ENCODE assay signal across 8 mouse cellular contexts in genomic region chr8:111741556-111741955, GRCm38 (mm10). TPM values are rescaled to one million over a fixed set of nuclear protein-coding genes. Genes with fewer than 3 reads are reported as not detected.
DNase-seq lines count a peak whose midpoint lies in the region; ATAC-seq lines count a peak whose summit lies in the region.

No protein-coding gene starts in this region.

- no peak overlapping the region for H3K9ac ChIP-seq in liver, embryonic 11.5 days (ENCODE audit: low read depth, low read length)

- no peaks in the 10 kb centered on the region for H3K9me3 ChIP-seq in liver, embryonic 11.5 days (ENCODE audit: control insufficient read depth, low read length)

- no peak overlapping the region for H3K4me3 ChIP-seq in liver, embryonic 11.5 days (ENCODE audit: low read depth, low read length)

- peak overlapping the region; percentile 82 for H3K4me2 ChIP-seq in liver, embryonic 11.5 days

- H3K36me3 ChIP-seq in liver, embryonic 11.5 days (ENCODE audit: control insufficient read depth, insufficient read depth, low read length) = no peaks in the 10 kb centered on the region

- peaks cover 37% of the 10 kb centered on the region for H3K4me1 ChIP-seq in liver, embryonic 11.5 days (replicated peaks; ENCODE audit: control insufficient read depth, insufficient read depth, low read length)

- peaks cover 35% of the 10 kb centered on the region for H3K27me3 ChIP-seq in liver, embryonic 11.5 days (replicated peaks; ENCODE audit: control insufficient read depth, insufficient read depth, low read length)

- H3K27ac ChIP-seq in liver, embryonic 11.5 days (ENCODE audit: low read depth, low read length) = no peak overlapping the region

- WGBS in liver, embryonic 11.5 days = 64% methylated on average over 6 of the region's 6 CpGs

- ATAC-seq in liver, embryonic 11.5 days (replicated peaks; ENCODE audit: low FRiP score) = no peak

- intact Hi-C loops in heart, postnatal 10 days (cut with DNase I) = no loop called here

- peak; percentile 27 for DNase-seq in cerebellum, adult 11 months
- no peak for DNase-seq in cerebellum, postnatal 10 days
- DNase-seq in 416B (ENCODE audit: low read depth) = peak; percentile 17
- DNase-seq in heart, postnatal 10 days = peak; percentile 24 to 38
- no peak for DNase-seq in liver, embryonic 11.5 days (ENCODE audit: low spot score)
- no peak for DNase-seq in yolk sac, embryonic 10.5 days (ENCODE audit: low spot score)
- DNase-seq in right cerebral cortex, postnatal 4 days = no peak
- no peak for DNase-seq in T-cell, adult 2 months (ENCODE audit: low spot score)

RNA-seq across cellular contexts. Expression of gene Bcar1, which starts 2.1 kb away (rescaled TPM):
- total RNA-seq in heart, postnatal 10 days (2021) = 10 to 100 TPM; 48.0 to 54.2 TPM
- polyA plus RNA-seq in liver, embryonic 11.5 days (2014; fragmentation: Nextera tagmentation; extraction: Ambion mirVana) = 26.1 and 27.8 TPM in 2 replicates

RNA-seq across cellular contexts. Expression of gene Ctrb1, which starts 50.7 kb away (rescaled TPM):
- total RNA-seq in heart, postnatal 10 days (2021) = under 1 TPM in 1 of 2 experiments, not detected in 1; 0.40 TPM
- polyA plus RNA-seq in liver, embryonic 11.5 days (2014; fragmentation: Nextera tagmentation; extraction: Ambion mirVana) = not detected in 2 replicates

Comparison
In these comparisons a context has a peak if more than half of its experiments do, and no peak if none do; other contexts are left out.
1. DNase-seq: peak in cerebellum, adult 11 months (single experiment), 416B (single experiment) and heart, postnatal 10 days (2 of 2); none in cerebellum, postnatal 10 days (0 of 2), liver, embryonic 11.5 days (single experiment), yolk sac, embryonic 10.5 days (single experiment), right cerebral cortex, postnatal 4 days (single experiment) and T-cell, adult 2 months (single experiment).